Mouse (Mus musculus): Measurements from ENCODE around the gene Nfe2.

The Nfe2 gene

DNA sequence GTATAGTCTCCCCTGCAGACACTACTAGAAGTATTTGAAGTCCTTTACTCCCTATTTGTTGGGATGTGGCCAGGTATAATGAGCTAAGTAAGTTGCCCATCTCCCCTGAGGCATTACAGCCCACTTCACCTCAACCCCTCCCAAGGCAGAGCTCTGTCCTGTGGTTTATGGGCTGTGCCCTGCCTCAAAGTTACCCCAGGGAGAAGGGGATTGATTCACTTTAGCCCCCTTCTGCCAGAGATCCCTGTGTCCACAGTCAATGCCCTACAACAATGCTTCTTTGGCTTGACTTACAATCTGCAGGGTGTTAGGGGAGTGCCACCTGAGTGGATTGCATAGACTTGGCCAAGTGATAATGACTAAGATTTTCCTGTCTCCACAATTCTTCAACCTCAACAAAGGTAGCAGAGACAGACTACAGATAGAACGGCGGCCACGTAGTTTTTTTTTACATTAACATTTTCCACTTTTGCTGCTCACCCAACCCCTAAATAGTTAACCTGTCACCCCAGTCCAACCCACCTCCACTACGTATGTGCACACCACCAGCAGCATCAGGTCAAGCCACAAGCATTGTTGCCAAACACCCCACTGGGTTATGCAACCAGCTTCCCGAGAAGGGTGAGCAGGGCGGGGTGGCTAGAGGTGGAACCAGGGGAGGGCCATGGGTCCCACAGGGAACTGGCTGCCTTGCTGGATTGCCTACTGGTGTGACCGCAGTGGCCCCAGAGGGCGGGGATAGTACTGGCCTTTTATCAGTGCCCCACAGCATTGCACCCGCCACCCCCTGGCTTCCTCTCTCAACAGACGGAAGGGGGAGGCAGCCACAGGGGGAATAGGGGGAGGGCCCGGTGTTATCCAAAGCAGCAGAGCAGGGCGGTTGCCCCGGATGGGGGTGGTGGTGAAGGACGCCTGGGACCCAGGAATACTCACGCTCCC is at the start of gene Nfe2:
Gene Nfe2 (minus strand): TSS at position 614 of the 939 bp plus-strand sequence.
- DNase-seq (ENCODE audit: low read depth, low spot score): no peak

DNA sequence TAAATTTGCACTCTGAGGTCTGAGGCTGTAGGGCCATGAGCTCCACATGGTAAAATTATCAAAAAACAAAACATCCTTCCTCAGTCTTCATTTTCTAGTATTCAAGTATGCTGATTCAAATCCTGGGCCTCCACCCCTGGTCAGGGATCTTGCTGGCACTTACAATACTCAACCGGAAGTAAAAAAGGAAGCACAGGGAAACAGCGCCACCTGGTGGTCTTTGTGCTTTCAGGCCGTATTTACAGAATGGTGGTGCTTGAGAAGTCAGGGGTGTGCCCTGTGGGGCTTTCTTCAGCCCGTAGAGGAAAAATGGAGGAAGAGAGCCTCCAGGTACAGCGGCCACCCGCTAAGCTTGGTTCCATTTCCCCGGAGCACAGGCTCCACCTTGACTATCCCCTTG is 48.9 kb upstream of the Nfe2 start:
- DNase-seq (ENCODE audit: low read depth, low spot score): no peak

- DNase-seq (ENCODE audit: low read depth, low spot score): no peak
Observed at GRCm38 (mm10) chr15:103305792-103306645, 47.8 kb upstream of the Nfe2 start.

DNA sequence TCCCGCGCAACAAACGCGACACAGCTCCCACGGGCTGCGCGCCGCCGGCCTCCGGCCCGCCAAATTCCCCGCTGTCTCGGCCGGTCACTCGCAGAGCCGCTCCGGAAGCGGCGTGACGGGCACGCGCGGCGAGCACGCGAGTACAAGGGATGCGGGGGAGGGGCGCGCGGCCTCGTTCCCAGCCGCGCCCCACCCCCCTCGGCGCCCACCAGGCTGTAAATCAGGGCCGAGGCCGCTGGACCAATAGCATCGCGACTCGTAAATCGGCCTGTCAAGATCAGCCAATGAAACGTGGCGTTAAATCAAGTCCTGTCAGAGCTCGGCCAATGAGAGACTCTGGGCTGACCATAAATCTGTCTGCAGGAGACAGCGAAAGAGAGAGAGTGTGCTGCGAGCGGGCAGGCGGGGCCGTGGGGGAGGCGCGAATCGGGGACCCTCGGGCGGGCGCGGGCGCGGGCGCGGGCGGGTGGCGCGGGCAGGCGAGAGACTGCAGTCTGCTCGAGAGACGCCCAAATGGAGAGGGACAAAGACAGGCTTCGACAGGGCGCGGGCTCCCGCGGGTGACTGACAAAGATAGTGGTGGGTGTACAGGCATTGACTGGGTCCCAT is 47.0 kb upstream of the Nfe2 start:
- DNase-seq (ENCODE audit: low read depth, low spot score): peak; percentile 99

GRCm38 (mm10) chr15:103304616-103304969 is 46.4 kb upstream of the Nfe2 start:
- DNase-seq (ENCODE audit: low read depth, low spot score): no peak

DNA sequence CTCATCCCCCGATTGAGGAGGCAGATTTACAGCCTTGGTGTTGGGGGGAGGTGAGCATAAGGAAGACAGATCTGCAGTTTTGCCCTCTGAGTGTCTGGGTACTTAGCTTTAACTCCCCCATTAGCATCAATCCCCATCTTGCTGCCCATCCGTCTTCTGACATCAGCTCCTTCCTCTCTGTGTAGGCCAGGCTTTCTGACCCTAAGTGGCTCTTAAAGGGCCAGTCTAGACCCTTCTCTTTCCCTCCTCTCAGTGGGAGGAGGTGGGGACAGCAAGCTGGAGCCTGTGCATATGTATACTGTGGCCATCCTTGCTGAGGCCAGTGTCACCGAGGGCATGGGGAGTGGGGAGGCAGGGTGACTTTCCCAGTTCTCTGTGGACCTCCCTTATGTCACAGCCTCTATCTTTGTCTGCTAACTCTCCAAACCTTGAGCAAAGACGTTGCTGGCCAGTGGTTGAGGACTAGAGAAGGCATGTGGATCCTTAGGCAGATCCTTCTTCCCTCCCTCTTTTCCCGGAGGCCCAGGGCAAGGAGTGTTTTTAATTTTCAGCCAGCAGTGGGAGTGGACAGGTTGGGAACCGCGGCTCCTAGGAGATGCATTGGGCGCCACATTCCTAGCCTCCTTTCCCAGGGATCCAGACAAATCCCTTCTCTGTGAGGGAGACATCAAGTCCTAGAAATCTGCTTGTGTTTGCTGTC is 45.9 kb upstream of the Nfe2 start:
- DNase-seq (ENCODE audit: low read depth, low spot score): peak; percentile 62

DNA sequence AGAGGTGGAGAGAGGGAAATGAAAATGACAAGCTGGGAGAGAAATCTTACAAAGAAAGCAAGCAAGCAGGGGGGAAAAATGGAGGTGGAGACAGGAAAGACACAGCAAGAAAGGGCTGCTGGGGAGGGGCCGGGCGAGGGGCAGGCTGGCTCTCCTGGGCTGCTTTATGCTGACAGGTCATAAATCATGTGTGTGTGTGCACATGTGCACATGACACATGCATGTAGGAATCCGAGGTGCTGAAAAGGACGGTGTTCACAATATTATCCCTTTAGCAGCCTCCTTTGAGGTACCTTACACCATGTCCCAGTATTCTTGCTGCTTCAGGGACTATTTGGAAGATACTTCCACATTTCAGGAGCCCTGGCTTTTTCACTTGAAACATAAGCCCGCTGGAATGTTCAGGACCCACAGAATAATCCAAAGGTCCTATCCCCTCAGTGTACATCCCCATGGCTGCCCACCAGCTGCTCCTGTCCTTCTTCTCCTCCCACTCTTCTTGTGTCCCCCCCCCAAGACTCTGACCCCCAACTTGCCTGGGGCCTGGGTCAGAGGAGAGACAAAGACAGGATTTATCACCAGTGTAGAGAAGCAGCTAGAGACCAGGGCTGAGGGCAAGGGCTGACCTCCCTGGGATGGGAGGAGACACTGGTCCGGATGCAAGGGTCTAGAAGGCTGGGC is 44.3 kb upstream of the Nfe2 start:
- peak; percentile 67 for DNase-seq (ENCODE audit: low read depth, low spot score)

GRCm38 (mm10) chr15:103301547-103302340 is 43.5 kb upstream of the Nfe2 start:
- no peak for DNase-seq (ENCODE audit: low read depth, low spot score)

DNA sequence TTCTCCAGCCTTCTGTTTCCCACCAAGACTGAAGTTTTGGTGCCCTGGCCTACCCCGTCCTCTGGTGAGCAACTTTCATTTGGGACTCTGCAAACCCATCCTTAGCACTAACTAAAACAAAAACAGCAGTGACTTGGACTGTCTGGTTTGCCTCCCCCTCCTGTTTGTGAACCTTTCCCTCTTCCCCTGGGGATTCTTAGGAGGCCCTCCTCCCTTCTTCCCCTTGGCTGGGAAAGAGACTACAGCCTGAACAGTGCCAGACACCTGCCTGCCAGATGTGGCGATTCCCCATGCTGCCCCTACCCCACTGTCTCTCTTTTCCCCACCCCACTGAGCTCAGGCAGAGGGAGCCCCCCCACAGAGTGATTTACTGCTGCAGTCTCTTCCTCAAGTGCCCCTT is 42.8 kb upstream of the Nfe2 start:
- DNase-seq (ENCODE audit: low read depth, low spot score): peak; percentile 83

GRCm38 (mm10) chr15:103300560-103300959 is 42.4 kb upstream of the Nfe2 start:
- no peak for DNase-seq (ENCODE audit: low read depth, low spot score)

- DNase-seq (ENCODE audit: low read depth, low spot score): peak; percentile 69
Observed at GRCm38 (mm10) chr15:103300067-103300471, 41.9 kb upstream of the Nfe2 start.

DNA sequence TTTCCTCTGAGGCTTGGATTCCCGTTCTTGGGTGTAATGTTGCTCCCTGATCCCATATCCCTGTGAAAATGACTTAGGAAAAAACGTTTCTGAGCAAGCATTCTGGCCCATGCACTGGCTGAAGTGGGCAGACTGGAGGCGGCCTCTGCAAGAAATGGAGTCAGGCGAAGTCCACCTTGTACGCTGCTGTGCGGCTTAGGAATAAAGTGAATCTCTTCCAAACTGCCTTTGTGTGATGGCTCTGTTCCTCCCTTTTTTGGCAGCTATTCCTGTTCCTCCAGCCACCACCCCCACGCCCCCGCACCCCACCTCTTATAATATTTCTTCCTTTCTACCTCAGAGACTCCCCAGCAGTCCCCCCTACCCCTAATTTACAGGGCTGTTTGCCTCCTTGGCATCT is 41.4 kb upstream of the Nfe2 start:
- DNase-seq (ENCODE audit: low read depth, low spot score): no peak

DNA sequence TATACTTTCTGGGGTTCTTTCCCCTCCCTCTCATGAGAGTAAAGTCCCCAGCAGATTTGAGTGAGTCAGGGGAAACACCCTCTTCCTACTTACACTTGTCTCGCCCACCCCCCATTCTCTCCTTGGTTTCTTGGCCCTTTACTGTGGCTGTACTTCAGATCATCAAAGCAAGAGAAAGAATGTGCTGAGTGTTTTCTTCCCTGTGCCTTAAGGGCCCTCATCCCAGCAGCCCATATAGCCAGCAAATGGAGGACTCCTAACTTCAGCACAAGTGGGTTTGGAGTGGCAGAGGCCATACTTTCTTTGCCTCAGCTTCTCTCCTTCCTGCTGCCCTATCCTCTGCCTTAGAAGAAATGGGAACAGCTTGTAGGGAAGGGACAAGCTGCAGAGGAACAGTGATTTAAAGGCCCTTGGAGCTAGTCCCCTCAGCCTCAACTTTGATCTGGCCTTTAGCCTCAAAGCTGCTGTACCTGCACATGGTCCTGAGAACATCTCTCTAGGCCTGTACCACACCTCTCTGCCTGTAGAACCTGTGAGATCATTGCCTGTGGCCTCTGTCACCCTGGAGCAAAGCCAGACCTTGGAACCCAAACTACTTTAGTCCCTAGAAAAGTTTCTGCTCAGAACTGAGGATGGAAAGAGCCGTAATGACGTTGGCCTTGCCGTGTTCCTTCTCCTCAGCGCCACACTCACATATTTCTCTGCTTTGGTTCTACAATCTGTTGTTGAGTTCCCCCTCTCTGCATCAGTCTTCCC is 40.8 kb upstream of the Nfe2 start:
- DNase-seq (ENCODE audit: low read depth, low spot score): no peak

GRCm38 (mm10) chr15:103298026-103298425 is 39.8 kb upstream of the Nfe2 start:
- DNase-seq (ENCODE audit: low read depth, low spot score): no peak

- DNase-seq (ENCODE audit: low read depth, low spot score): no peak
Observed at GRCm38 (mm10) chr15:103297313-103297712, 39.1 kb upstream of the Nfe2 start.

GRCm38 (mm10) chr15:103295851-103296250 is 37.6 kb upstream of the Nfe2 start:
- peak; percentile 59 for DNase-seq (ENCODE audit: low read depth, low spot score)

DNA sequence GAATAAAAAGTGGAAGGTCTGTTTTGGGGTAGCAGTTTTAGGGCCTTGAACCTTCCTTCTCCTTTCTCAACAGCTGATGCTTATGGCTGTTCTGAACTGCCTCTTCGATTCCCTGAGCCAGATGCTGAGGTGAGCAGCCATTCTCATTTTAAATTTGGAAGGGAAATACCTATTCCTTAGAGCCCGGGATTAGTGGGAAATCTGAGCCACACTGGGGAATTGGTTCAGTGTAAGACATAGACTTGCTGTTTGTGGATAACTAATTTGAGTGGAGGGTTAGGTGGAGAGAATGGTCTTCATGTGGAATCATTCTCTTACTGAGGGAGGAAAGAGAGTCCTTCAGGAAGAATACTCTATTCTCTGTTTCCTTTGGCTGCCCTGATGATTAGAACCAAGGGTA is 36.4 kb upstream of the Nfe2 start:
- no peak for DNase-seq (ENCODE audit: low read depth, low spot score)

DNA sequence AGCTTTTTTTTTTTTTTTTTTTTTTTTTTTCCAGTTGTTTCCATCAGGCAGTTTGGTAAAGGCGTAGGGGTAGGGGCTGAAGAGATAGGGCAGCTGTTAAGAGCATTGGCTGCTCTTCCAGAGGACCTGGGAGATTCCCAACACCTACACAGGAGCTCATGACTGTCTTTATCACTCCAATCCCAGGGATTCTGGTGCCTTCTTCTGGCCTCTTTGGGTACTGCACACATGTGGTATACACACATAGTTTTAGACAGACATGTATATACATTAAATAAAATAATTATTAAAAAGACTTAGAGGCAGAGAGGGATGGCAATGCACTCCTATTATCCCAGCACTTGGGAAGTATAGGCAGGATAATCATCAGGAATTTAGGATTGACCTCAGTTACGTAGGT is 35.2 kb upstream of the Nfe2 start:
- DNase-seq (ENCODE audit: low read depth, low spot score): no peak

DNA sequence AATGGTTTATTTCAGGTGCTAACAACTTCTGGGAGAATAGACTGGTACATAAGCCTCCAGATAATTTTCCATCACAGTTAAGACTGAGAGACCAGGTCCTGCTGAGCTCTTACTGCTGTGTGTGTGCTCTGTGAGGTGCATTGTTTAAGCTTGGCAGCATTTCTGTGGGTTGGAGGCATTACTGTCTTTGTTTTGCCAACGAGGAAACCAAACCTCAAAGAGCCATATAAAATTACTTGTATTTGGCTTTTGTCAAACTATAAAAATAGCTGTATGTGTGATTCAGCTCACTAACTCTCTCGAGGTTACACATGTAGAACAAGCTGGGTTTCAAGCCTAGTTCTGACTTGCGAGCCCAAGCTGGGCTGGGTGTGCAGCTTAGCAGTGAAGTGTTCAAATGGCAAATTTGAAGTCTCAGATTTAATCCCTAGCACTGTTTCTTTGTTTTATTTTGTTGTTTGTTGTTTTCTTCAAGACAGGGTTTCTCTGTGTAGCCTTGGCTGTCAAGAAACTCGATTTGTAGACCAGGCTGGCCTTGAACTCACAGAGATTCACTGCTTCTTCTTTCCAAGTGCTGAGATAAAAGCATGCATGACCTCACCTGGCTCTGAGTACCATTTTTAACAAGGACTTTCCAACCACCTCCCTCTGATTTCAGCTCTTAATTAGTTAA is 34.6 kb upstream of the Nfe2 start:
- no peak for DNase-seq (ENCODE audit: low read depth, low spot score)

Data from embryo, embryonic 11.5 days (tissue).